Mouse (Mus musculus) forebrain, embryonic 15.5 days (tissue): ENCODE data around the gene Lman2l. TPM values are rescaled to one million over a fixed set of nuclear protein-coding genes. Genes with fewer than 3 reads are reported as not detected.

Experiments used
- ATAC-seq: fragments of 200-750 bp; cut with Nextera tagmentation; replicated peaks from 2 replicates; pipeline ENCODE4 v1.8.0; 2017; ENCODE audit warnings: mild to moderate bottlenecking, moderate TSS enrichment, moderate library complexity
- H3K27ac ChIP-seq: fragments of 300-500 bp; sonication (generic); replicated peaks from 2 replicates; pipeline ENCODE4 v1.5.1; 2015; ENCODE audit warnings: mild to moderate bottlenecking, inconsistent platforms
- H3K27me3 ChIP-seq: fragments of 300-500 bp; sonication (generic); 2 replicates; pipeline ENCODE4 v1.6.1; 2015; ENCODE audit warnings: inconsistent platforms
- H3K36me3 ChIP-seq: fragments of 300-500 bp; sonication (generic); 2 replicates; pipeline ENCODE4 v1.6.1; 2015; ENCODE audit warnings: mild to moderate bottlenecking, inconsistent platforms
- H3K4me1 ChIP-seq: fragments of 300-500 bp; sonication (generic); 2 replicates; pipeline ENCODE4 v1.6.1; 2015; ENCODE audit warnings: inconsistent platforms
- H3K4me2 ChIP-seq: fragments of 300-500 bp; sonication (generic); replicated peaks from 2 replicates; pipeline ENCODE4 v1.6.1; 2015; ENCODE audit warnings: mild to moderate bottlenecking, inconsistent platforms
- H3K4me3 ChIP-seq: fragments of 300-500 bp; sonication (generic); 2 replicates; pipeline ENCODE4 v1.5.1; 2015; ENCODE audit warnings: mild to moderate bottlenecking, inconsistent platforms
- H3K9ac ChIP-seq: fragments of 300-500 bp; sonication (generic); replicated peaks from 2 replicates; pipeline ENCODE4 v1.6.1; 2015; ENCODE audit warnings: mild to moderate bottlenecking, inconsistent platforms
- H3K9me3 ChIP-seq: fragments of 300-500 bp; sonication (generic); 2 replicates; pipeline ENCODE4 v1.6.1; 2016; ENCODE audit warnings: inconsistent platforms
- WGBS: fragments of 180-500 bp; shearing (Covaris S2); methylation state at CpG from one replicate; pipeline ENCODE4 v1.1.7; 2015; ENCODE audit warnings: mixed read lengths; 5-methylcytosine and 5-hydroxymethylcytosine counted together
- polyA plus RNA-seq: library from polyadenylated mRNA; unstranded; fragments of >200 nt; fragmentation: Nextera tagmentation; extraction: Ambion mirVana; gene quantifications from 2 replicates; pipeline ENCODE4 v1.2.1, GENCODE M21; 2015

Gene Lman2l
- polyA plus RNA-seq, 1 experiment from 2014 or later, result 66.3 TPM

DNA sequence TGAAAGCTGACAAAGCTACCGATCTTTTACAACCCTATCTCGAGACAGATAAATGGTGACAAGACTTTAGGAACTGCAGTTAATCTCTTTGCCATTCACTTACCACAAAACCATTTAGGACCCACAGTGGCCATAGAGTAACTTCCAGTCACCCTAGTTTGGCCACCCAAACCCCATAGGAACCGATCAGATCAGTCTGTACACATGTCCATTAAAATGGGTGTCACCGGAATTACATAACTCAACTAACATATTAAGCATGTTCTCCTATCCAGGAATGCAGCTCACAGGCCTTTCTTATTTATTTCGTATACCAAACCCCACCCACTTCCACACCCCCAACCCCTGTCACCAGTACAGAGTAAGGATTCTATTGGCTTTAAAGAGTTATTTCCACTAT lies 1.8 kb upstream of the Lman2l start:
- peaks cover 12% of the 10 kb centered on the region for H3K4me1 ChIP-seq
- no peak overlapping the region for H3K4me3 ChIP-seq
- no peak for ATAC-seq
- H3K27ac ChIP-seq, result no peak overlapping the region
- no peaks in the 10 kb centered on the region for H3K27me3 ChIP-seq
- H3K36me3 ChIP-seq, result 0 out of 2 replicates have a peak, but pooled peaks cover 3% of the 10 kb centered on the region
- no peak overlapping the region for H3K9ac ChIP-seq
- 89% methylated on average over 5 of the region's 5 CpGs for WGBS
- H3K4me2 ChIP-seq, result no peak overlapping the region
- no peaks in the 10 kb centered on the region for H3K9me3 ChIP-seq

DNA sequence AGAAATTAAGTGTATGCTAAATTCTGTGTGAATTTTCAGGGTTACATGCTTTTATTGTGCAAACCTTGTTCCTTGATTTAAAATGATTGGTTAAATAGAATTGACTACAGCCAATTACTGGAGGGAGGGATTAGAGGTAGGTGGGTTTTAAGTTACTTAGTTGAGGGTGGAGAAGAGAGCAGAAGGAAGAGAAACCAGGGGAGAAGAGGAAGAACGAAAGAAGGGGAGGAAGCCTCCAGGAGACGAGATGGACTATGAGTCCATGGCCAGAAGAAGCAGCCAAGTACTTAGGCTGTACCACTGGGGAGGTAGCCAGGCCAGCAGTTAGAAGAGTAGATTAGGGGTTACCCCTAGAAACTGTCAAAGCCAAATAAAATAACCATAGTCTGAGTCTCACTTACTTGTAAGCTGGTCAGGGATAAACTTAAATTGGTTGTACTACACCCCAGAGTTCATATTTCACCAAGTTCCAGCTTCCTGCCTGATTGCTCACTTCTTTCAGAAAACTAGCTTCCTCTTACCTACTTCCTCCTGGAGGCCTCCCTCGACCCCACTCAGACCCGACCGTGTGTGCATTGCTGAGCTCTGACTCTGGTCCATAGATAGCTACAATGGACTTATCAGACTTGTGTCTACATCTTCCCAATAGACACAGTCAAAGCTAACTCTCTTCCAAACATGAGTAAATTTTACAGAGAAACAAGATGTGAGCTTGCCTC lies 1.2 kb upstream of the Lman2l start:
- H3K4me3 ChIP-seq, result no peak overlapping the region
- H3K27ac ChIP-seq, result no peak overlapping the region
- no peaks in the 10 kb centered on the region for H3K9me3 ChIP-seq
- ATAC-seq, result no peak
- H3K36me3 ChIP-seq, result 0 out of 2 replicates have a peak, but pooled peaks cover 3% of the 10 kb centered on the region
- no peaks in the 10 kb centered on the region for H3K27me3 ChIP-seq
- no peak overlapping the region for H3K4me2 ChIP-seq
- 93% methylated on average over 5 of the region's 5 CpGs for WGBS
- H3K9ac ChIP-seq, result no peak overlapping the region
- peaks cover 12% of the 10 kb centered on the region for H3K4me1 ChIP-seq

DNA sequence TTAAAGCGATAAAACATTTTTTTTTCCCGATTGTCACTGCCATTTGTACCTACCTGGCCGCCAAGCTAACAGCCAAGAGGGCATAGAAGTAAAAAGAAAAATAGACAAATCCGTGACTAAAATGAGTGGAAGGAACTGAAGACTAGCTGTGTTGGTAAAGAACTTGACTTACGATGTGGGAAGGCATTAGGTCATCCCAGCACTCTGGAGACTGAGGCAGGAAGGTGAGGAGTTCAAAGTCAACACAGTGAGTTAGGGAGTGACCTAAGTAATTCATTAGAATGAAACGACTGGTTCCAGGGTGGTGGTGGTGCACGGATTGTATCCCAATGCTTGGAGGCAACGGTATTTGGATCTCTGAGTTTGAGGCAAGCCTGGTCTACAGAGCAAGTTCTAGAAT lies 437 bp upstream of the Lman2l start:
- Histone ChIP-seq H3K27ac (peak overlapping the region; percentile 67), H3K9ac (no peak overlapping the region; the same call in 1 of the 2 replicates), H3K27me3 (no peaks in the 10 kb centered on the region), H3K4me3 (peak overlapping the region; percentile 71), H3K4me2 (peak overlapping the region; percentile 63), H3K4me1 (peaks cover 12% of the 10 kb centered on the region), H3K36me3 (0 out of 2 replicates have a peak, but pooled peaks cover 3% of the 10 kb centered on the region), H3K9me3 (no peaks in the 10 kb centered on the region)
- WGBS, result 43% methylated on average over 8 of the region's 8 CpGs
- ATAC-seq, result peak; percentile 37

DNA sequence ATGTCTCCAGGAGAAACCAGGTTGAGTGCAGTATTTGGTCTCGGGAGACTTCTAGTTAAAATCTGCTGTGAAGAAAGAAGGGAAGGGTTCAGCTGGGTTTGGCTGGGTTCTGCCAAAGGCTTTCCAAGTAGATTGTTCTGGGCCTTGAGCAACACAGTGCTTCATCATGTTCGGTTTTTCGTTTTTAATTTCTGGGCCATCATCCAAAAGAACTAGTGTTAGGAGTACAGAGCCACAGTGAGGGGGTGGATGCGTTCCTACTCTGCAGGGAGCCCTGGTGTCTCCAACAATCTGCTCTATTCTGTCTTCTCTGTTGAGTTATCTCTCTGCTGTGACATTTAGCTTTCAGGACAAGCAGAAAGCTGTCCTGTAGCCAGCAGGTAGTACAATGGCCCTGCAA lies 4.0 kb downstream of the Lman2l start:
- no peaks in the 10 kb centered on the region for H3K27me3 ChIP-seq
- no peak overlapping the region for H3K9ac ChIP-seq
- 70% methylated on average over 4 of the region's 4 CpGs for WGBS
- H3K36me3 ChIP-seq, result peaks cover 43% of the 10 kb centered on the region
- peaks cover 12% of the 10 kb centered on the region for H3K4me1 ChIP-seq
- peak overlapping the region; percentile 9; the same call in 1 of the 2 replicates for H3K27ac ChIP-seq
- no peaks in the 10 kb centered on the region for H3K9me3 ChIP-seq
- no peak overlapping the region for H3K4me3 ChIP-seq
- H3K4me2 ChIP-seq, result no peak overlapping the region
- no peak for ATAC-seq

DNA sequence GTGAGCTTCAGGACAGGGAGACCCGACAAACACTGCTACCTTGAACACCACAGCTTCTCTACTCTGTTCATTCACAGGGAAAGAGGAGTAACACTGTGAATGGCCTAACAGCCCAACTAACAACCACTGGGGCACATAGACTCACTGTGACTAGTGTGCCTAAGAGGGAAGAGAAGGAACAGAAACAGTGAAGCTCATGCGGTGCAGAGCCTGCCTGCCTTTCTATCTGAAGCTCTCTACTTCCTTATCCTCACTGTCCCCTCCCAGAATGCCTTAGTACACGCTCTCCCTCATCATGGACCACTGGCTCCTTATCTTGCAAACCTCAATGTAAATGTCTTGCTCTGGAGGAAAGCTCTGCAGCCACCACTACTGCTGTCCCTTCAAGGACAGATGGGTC lies 7.8 kb downstream of the Lman2l start:
- no peak overlapping the region for H3K4me3 ChIP-seq
- H3K9me3 ChIP-seq, result no peaks in the 10 kb centered on the region
- H3K36me3 ChIP-seq, result peaks cover 63% of the 10 kb centered on the region
- no peak overlapping the region for H3K27ac ChIP-seq
- H3K9ac ChIP-seq, result no peak overlapping the region
- no peaks in the 10 kb centered on the region for H3K27me3 ChIP-seq
- 95% methylated on average over 3 of the region's 3 CpGs for WGBS
- no peaks in the 10 kb centered on the region for H3K4me1 ChIP-seq
- ATAC-seq, result no peak
- no peak overlapping the region for H3K4me2 ChIP-seq

DNA sequence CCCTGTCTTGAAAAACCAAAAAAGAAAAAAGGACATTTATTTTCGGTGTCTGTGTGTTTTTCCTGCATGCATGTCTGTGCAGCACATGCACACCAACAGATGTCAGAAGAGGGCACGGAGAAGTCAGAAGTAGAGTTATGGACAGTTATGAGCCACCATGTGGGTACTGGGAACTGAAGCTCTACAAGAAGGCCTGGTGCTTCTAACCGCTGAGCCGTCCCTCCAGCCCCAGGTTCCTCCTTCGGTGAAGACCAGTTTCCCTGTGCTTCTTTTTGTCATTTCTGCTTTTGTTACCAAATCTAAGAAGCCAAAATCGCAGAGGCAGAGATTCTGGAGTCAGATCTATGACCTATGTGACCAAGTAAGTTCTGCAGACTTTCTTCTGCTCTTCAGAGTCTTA lies 8.6 kb downstream of the Lman2l start:
- Histone ChIP-seq H3K27me3 (no peaks in the 10 kb centered on the region), H3K4me2 (no peak overlapping the region), H3K9me3 (no peaks in the 10 kb centered on the region), H3K4me3 (no peak overlapping the region), H3K4me1 (no peaks in the 10 kb centered on the region), H3K9ac (no peak overlapping the region), H3K36me3 (peaks cover 68% of the 10 kb centered on the region), H3K27ac (no peak overlapping the region)
- WGBS, result 97% methylated on average over 6 of the region's 6 CpGs
- ATAC-seq, result no peak

DNA sequence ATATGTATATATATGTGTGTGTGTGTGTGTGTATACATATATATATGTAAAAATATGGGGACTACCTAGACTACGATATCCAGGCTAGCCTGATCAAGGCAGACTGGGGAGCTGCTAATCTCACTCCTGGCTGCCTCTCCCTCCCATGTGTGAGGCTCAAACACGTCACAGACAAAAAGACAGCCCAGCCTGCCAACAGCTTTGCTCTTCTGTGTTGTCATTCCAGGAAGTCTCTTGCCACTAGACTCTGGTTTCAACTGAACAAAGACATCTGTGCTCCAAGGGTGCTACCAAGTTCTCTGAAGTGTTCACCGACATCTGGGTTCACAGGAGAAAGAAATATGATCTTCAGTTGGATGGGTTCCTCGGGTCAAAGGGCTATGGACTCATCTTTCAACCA lies 10.0 kb downstream of the Lman2l start:
- Histone ChIP-seq H3K9me3 (no peaks in the 10 kb centered on the region), H3K36me3 (peaks cover 81% of the 10 kb centered on the region), H3K4me1 (no peaks in the 10 kb centered on the region), H3K27ac (no peak overlapping the region), H3K27me3 (no peaks in the 10 kb centered on the region), H3K9ac (no peak overlapping the region), H3K4me2 (no peak overlapping the region), H3K4me3 (no peak overlapping the region)
- ATAC-seq, result no peak
- WGBS, result 79% methylated on average over 4 of the region's 4 CpGs

DNA sequence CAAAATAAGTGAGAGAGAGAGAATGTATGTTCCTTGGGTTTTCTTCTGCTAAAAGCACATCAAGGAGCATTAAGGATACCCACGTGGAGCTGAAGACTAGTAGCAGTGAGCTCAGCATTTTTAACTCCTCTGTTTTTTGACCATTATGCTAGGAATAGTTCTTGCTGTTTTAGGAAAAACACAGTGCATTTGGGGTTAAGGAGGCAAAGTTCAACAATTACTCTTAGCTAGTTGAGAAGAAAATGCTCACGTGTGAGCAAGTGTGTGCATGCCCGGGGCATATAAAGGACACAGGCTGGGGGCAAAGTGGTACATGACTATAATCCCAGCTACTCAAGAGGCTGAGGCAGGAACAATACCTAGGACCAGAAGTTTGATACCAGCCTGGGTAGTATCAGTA lies 11.5 kb downstream of the Lman2l start:
- H3K9ac ChIP-seq, result no peak overlapping the region
- WGBS, result 93% methylated on average over 3 of the region's 3 CpGs
- H3K4me2 ChIP-seq, result no peak overlapping the region
- H3K4me1 ChIP-seq, result no peaks in the 10 kb centered on the region
- H3K4me3 ChIP-seq, result no peak overlapping the region
- no peak for ATAC-seq
- H3K36me3 ChIP-seq, result peaks cover 81% of the 10 kb centered on the region
- no peaks in the 10 kb centered on the region for H3K9me3 ChIP-seq
- no peak overlapping the region for H3K27ac ChIP-seq
- H3K27me3 ChIP-seq, result no peaks in the 10 kb centered on the region

DNA sequence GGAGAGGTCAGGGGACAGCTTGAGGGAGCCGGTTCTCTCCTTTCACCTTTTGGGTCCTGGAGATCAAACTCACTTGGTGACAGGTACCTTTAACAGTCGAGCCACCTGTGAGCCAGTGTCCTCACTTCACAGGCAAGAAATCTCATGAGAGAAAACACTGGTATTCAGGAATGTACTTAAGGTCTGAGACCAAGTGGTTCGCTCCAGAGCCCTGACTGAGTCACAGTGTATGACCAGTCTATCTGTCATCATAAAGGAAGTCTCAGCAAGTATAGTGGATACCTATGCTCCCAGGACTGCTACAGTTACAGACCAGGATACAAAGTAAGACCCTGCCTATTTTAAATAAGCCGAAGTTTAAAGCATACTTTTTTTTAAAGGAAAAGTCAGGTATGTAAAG lies 12.1 kb downstream of the Lman2l start:
- H3K4me3 ChIP-seq, result no peak overlapping the region
- H3K4me2 ChIP-seq, result no peak overlapping the region
- H3K36me3 ChIP-seq, result peaks cover 81% of the 10 kb centered on the region
- H3K9ac ChIP-seq, result no peak overlapping the region
- no peak for ATAC-seq
- H3K9me3 ChIP-seq, result no peaks in the 10 kb centered on the region
- WGBS, result 87% methylated on average over 4 of the region's 4 CpGs
- no peaks in the 10 kb centered on the region for H3K27me3 ChIP-seq
- no peaks in the 10 kb centered on the region for H3K4me1 ChIP-seq
- no peak overlapping the region for H3K27ac ChIP-seq

DNA sequence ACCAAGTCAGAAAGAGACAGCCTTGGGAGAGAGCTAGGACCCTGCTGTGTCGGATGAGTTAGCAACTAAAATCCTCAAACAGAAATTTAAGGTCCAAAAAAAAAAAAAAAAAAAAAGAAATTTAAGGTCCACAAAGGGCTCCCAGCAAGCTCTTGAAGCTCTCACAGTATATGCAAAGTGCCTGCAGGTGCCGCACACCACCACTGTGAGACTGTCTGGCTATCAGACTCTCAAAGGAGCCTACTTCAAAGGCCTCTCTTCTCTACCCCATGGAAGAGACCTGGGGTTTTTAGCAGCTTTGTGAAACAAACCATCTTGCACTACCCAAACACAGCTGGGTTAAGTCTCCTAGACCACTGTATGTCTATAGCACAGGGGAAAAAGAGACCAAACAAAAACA lies 15.6 kb downstream of the Lman2l start:
- ATAC-seq, result no peak
- no peak overlapping the region for H3K27ac ChIP-seq
- H3K4me2 ChIP-seq, result no peak overlapping the region
- H3K4me3 ChIP-seq, result no peak overlapping the region
- H3K9ac ChIP-seq, result no peak overlapping the region
- 88% methylated on average over 2 of the region's 2 CpGs for whole genome bisulfite sequencing
- peaks cover 82% of the 10 kb centered on the region for H3K36me3 ChIP-seq
- no peaks in the 10 kb centered on the region for H3K9me3 ChIP-seq
- H3K27me3 ChIP-seq, result no peaks in the 10 kb centered on the region
- no peaks in the 10 kb centered on the region for H3K4me1 ChIP-seq

DNA sequence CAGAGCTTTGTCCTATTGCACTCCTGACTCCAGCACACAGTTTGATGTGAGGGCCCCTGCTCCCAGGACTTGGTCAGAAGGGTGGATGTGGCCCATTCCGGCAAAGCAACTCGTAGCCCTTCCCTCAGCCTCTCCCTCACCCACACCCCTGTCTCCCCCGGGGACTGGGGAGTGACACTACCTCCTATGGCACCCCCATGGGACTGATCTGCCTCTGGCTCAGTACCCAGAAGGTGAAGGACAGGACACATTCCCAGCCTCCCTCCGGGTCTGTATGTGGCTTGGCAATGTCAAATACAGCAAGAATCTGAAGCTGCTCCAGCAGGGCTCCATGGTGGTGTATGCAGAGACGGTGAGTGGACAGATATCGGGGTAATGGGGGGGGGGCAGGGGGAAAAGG lies 40.5 kb downstream of the Lman2l start:
- Histone ChIP-seq H3K27me3 (no peaks in the 10 kb centered on the region), H3K4me2 (no peak overlapping the region), H3K4me1 (peaks cover 15% of the 10 kb centered on the region), H3K27ac (no peak overlapping the region), H3K9ac (no peak overlapping the region), H3K4me3 (no peak overlapping the region), H3K36me3 (no peaks in the 10 kb centered on the region), H3K9me3 (no peaks in the 10 kb centered on the region)
- ATAC-seq, result no peak
- WGBS, result 85% methylated on average over 6 of the region's 6 CpGs

DNA sequence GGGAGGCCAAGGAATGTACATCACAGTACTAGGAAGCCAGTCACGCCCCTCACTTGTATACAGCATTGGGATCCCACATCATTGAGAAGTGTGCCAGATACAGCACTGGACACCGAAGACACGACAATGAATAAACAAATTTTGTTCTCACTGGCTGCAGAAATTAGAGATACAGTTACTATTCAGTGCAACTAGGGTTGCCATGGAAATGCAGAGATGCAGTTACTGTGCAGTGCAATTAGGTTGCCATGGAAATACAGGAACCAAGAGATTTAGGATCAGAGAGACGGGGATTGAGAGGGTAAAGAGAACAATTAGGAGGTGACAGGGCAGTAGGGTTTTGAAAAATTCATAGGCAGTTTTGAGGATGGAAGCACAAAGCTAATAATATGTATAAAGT lies 43.6 kb downstream of the Lman2l start:
- ATAC-seq, result peak; percentile 85
- H3K4me2 ChIP-seq, result no peak overlapping the region

DNA sequence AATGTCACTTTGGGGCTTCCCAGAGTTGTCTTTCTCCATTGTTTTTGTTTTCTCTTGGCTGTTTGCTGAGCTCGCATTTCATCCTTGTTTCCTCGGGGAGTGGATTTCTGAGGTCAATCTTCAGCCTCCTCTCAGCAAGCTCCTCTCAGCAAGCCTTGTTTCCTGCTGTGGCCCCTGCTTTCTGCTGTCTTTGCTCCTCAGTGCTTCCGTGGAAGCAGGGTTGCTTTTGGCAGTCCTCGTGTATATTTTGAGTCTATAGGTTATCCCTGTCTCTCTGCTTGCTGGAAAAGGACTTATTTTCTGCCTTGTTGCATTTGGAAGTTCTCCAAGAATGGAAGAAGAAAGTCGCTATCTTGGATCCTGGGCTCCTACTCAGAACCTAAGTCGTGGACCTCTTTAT lies 48.0 kb downstream of the Lman2l start:
- H3K27ac ChIP-seq, result no peak overlapping the region
- H3K27me3 ChIP-seq, result no peaks in the 10 kb centered on the region
- WGBS, result 30% methylated on average over 6 of the region's 6 CpGs
- no peaks in the 10 kb centered on the region for H3K9me3 ChIP-seq
- peaks cover 12% of the 10 kb centered on the region for H3K4me1 ChIP-seq
- no peak overlapping the region for H3K9ac ChIP-seq
- no peak overlapping the region for H3K4me2 ChIP-seq
- no peak for ATAC-seq
- H3K36me3 ChIP-seq, result no peaks in the 10 kb centered on the region
- no peak overlapping the region for H3K4me3 ChIP-seq

More for the DNA sequence above, 43.6 kb downstream of the Lman2l start:
- Histone ChIP-seq H3K9ac (no peak overlapping the region), H3K36me3 (no peaks in the 10 kb centered on the region), H3K4me3 (no peak overlapping the region), H3K27me3 (no peaks in the 10 kb centered on the region), H3K9me3 (no peaks in the 10 kb centered on the region), H3K27ac (peak overlapping the region; percentile 80), H3K4me1 (peaks cover 15% of the 10 kb centered on the region)
- 20% methylated on average over 4 of the region's 4 CpGs for WGBS
